Mouse (Mus musculus) frontal cortex, adult 2 months (tissue): ENCODE measurements around the gene Sgpp2. TPM values are rescaled to one million over a fixed set of nuclear protein-coding genes. Genes with fewer than 3 reads are reported as not detected.

Experiments
- DNase-seq, 2 experiments: peaks; one replicate each; pipeline ENCODE4 v3.0.0; 2022; ENCODE audit warnings: low spot score in 1 of 2; ENCODE audit errors: extremely low spot score in 1 of 2
- polyA plus RNA-seq: library from polyadenylated mRNA; depleted of rRNA; stranded (reverse); fragments of >200 nt; gene quantifications from 2 replicates; pipeline ENCODE4 v1.2.3, GENCODE M21; 2012; rRNA removed

Gene Sgpp2
- 11.2 and 11.5 TPM in 2 replicates for polyA plus RNA-seq

DNA sequence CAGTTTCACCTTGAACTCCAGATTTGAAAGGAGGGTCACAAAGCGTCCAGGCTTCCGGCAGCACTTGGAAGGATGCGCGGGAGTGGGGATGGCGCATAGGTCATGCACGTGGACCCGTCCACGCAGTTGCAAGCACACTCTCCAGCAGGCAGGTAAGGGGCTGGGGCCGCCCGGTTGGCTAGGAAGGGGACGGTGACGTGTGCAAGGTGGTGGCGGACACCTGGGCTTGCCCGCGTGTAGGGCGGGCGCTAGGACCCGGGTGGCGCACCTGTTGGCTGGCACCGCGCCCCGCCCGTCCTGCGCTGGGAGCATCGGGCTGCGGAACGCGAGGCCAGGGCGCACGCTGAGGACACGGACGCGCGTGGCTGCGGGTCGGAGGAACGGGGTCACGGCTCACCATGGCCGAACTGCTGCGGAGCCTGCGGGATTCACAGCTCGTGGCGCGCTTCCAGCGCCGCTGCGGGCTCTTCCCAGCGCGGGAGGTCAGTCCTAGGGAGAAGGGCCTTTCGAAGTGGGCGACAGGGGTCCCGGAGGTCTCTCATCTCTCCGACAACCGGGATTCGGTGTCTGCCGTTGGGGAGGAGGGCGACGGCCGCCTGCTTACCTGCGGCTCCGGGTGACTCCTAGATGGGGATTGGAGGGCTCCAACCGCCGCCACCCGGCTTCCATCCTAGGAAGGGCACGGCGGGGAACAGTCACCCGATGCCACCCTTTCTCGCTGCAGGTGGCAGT, at the start of gene Sgpp2:
Sgpp2 (plus strand) TSS at position 325 of the 732 bp plus-strand sequence.
- DNase-seq, result peak in 1 of 2 experiments; percentile 28

DNA sequence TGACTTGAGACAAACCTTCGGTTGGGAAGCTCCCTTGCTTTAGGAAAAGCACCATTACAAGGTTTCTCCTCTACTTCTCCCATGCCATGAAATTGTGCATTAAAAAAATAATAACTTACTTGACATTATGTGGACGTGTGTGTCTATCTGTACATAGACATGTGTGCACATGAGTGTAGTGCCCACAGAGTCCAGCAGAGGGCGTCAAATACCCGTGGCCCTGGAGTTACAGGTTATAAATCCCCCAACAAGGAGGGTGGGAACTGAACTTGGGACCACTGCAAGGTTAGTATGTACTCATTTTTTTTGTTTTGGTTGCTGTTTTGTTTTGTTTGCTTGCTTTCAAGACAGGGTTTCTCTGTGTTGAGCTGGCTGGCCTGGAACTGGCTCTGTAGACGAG, 42.6 kb upstream of the Sgpp2 start:
- DNase-seq, result no peak

DNA sequence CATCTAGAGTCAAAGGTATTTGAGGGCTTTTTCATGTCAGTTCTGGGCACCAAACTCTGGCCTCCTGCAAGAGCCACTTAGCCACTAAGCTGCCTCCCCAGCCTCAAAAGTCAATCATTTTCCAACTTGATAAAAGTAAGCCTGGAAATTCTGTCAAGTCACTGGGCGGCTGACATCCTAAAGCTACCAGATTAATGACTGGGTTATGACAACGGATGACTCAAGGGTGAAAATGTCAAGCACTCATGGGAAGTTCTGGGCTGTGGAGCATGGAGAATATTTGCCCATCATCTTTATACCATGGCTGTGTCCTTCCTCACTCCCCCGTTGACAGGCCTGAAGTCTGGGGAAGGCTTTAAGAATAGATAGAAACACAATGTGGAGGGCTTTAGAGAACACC, 37.2 kb upstream of the Sgpp2 start:
- DNase-seq, result no peak

DNA sequence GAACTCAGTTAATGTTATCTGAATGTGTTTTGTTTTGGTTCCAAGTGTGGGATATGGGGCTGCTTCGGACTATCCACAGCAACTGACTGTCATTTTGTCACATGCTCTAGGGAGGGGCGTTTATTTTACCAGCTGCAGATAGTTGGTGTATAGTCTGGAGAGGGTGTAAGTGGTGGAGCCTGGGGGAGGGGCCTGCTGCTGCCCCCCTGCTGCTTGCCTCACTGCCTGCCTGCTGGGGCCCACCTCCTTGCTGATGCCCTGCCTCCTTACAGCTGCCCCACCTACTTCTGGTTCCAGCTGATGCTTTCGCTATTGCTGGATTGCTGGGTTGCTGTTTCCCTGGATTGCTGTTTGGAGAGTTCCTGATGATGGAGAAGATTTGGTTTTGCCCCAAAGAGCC, 31.0 kb upstream of the Sgpp2 start:
- no peak for DNase-seq

DNA sequence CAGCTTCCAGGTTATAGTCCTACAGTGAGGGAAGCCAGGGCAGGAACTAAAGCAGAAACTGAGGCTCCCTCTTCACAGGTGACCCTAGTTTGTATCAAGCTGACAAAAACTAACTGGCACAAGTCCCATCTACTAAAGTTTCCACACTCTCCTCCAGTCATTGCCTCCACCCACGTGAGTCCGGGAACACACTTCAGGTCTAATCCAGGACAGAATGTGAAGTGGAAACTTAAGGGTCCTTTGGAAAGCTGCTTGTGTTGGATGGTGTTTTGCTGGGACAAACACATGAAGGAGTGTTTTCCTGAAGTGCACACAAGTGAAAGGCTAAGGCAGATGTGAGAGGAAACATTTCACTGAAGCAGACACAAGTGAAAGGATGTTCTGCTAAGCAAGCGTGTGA, 17.7 kb upstream of the Sgpp2 start:
- DNase-seq, result no peak

DNA sequence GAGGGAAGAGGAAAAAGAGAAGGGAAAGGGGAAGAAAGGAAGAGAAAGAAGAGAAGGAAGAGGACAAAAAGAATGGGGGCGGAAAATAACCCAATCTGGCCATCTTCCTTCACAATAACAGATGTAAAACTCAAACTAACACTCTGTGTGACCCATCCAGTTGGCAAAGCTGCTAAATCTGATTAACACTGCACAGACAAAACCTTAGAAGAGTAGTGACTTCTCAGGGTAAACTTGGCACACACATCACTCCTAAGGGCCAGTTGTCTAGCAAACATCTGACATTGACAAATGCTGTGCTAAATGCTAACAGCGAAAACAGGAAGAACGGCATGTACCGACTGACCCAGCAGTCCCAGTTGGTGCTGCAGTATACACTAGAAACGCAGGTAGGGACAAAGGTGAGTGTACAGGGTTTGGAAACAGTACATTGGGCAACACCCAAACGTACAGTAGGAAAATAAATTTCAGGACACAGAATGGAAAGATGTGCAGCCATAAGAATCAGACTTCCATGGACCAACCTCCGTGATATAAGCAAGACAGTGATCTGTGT, 10.4 kb upstream of the Sgpp2 start:
- DNase-seq, result no peak

DNA sequence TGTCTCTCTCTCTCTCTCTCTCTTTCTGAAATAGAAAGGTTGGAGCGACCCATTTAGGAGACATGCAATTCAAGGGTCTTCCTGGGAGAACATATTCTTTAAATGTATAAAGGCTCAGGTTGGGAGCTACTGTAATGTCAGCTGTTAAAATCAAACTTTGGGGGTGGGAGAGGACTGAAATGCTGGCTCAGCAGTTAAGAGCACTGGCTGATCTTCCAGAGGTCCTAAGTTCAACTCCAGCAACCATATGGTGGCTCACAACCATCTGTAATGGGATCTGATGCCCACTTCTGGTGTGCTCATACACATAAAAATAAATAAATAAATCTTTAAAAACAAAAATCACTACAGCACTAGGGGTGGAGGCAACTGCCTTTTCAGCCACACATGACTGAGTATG, 1.5 kb upstream of the Sgpp2 start:
- no peak for DNase-seq

DNA sequence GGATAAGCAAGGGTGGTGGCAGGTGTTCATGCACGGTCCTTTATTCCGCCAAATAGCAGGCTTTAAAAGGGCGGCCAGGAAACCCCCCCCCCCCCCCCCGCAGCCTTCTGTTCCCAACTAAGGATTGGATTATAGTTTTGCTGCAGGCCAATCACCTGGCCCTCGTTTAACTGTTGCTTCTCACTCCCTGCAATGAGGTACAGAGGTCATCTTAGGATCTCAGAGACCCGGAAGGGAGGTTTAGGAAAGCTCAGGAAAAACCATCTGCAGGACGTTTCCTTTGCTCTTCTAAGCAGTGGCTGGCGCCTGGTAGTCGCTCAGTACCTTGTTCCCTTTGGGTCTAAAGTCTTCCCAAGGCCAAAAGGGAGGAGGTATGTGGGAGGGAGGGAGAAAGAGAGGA, 865 bp upstream of the Sgpp2 start:
- DNase-seq, result no peak

DNA sequence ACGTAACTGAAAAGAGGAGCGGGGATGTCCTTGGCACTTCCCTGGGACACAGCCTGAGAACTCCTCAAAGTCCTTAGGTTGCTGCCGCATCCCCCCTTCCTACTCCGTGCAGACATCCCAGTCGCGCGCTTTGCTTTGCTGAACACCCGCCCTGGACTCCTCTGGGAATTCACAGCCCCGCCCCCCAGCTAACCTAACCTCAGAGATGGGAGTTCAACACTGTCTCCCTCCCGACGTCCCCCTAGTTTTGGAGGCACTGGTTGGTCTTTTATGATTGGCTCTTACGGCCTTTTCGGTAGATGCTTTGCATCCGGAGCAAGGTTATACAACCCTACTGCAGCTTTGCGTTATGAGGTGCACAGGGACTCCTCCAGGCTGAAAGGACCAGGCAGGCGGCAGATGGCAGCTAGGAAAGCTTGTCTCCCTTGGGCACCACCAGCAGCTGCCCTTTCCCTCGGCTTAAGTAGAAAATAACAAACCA, 756 bp downstream of the Sgpp2 start:
- peak; percentile 3 to 48 for DNase-seq

DNA sequence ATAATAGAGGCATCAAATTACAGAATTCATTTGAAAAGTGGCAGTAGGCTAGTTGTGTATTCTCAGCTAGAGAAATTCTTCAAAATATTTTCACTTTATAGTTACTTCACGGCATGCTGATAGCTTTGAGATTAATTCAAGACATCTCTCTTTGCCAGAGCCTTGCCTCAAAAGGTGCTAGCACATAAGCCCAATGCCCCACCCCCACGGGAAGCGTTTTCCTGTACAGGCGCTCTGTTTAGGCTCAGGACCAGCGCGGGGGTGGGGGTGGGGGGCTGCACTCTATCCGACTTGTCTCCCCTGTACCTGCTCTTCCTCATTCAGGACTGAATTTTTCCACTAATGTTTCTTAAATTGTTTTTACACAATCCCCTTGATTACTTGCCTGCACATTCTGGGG, 1.3 kb downstream of the Sgpp2 start:
- DNase-seq, result no peak

DNA sequence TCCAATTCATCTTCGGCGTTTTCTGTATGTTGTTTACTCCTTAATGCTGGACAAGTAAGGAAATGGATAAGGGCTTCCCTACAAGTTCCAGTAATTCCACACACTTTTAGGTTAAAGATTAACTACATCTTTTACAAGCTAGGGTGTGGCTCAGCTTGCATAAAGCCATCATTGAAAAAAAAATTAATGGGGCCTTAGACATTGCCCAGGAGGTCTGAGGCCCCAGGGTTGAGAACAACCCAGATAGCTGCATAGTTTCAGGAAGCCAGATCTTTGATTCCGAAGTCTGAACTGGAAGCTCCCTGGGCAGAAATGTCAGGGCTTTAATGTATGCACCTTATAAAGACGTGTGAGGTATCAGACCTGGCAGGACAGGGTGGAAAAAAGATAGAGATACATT, 2.8 kb downstream of the Sgpp2 start:
- DNase-seq, result no peak

DNA sequence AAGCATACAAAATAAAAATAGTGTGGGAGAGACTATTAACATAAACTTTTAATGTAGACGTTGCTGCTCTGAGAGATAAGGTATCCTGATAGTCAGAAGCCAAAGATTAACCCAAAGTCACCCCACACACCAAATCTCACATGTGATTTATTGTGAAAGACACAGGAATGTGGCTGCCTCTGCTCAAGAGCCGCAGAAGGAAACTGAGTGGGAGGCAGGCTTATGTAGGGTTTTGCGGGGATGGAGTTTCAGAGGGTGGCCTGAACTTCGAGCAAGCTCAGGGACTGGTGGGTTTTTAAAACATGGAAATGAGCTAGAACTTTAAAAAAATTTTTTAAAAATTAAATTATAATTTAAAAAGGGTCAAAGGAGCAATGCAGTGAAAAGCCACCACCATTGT, 3.8 kb downstream of the Sgpp2 start:
- DNase-seq, result no peak

DNA sequence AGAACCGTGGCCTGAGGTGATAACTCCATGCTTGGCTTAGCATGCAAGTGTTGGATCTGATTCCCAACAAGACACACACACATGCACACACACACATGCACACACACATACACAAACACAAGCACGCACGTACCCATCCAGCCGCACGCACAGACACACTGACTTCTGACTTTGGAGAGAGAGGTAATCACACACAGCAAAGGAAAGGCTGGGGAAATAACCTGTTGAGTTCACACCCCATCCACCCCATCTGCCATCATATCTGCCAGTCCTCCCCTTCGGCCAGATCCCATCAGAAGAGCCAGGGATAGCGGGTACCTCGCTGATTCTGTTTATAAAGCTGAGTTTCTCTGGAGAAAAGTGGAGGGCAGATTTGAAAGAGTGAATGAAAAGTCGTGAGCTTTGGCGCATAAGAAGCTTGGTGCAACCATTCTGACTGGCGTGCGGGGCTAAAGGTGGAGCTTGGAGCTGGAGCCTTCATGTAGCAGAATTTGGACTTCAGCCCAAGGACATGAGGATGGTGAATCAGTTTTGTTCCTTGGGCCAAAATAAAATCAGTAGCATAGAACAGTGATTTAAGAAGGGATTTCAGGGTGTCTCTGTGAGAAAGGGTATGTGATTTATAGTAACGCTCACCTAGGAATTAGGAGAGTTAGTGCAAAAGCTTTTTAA, 8.1 kb downstream of the Sgpp2 start:
- no peak for DNase-seq

DNA sequence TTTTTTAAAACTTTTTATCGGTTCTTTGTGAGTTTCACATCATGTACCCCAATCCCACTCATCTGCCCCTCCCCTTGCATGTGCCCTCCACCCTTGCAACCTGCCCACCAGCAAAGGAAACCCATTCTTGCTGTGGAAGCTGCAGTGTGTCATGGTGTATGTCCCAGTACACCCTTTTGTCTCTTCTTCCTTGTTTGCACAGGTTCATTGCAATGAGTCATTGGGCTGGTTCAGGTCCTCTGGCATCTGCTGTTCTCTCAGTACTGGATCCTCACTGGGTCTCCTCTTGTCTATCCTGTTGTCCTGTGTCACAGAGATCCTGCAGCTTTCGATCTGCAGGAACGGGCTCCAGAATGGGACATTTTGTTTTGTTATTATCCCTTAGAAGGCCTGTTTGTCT, 10.1 kb downstream of the Sgpp2 start:
- DNase-seq, result no peak

DNA sequence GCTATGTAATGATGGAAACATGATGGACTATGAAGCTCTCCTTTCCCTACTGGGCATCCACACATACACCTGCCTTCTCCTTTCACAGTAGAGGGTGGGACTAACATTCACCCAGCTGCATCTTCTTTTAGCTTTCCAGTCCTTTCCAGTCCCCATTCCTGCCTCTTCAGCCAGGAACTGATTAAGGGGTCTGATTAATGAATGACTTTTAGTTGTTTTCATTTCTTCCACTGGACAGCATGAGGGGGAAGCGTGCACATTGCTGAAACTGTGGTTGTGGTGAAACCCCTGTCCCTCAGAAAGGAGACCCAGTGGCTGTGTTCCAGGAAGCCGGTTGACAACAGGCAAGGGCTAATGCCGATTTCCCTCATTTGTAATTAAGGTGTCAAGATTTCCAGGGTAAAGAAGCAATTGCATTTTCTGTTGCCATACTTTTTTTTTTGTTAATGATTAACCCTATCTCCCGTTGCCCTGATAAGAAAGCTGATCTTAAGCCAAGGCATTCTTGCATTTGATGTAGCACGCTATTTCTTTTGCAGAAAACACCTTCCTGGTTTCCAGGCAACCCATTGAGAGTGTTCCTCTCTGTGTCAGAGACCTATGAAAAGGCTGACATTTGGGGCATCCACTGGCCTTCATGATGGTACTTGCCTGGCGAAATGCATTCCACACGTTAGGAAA, 12.1 kb downstream of the Sgpp2 start:
- no peak for DNase-seq

DNA sequence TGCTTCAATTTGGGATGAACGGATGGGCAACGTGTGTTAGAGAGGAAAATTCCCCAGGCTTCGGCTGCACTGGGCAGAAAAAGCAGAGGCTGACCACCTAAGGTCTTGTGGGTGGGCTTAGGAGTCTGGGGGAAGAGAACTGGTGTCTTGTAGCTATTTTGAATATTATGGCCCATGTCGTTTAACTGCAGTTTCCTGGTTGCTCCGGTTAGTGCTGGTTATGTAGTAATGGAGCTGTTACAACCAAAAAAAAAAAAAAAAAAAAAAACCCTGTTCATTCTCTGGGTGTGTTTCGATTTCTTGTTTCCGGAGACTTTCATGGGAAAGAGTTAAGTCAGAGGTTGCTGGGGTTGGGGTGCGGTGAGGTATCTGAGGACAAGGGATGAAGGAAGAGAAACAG, 12.7 kb downstream of the Sgpp2 start:
- DNase-seq, result no peak

DNA sequence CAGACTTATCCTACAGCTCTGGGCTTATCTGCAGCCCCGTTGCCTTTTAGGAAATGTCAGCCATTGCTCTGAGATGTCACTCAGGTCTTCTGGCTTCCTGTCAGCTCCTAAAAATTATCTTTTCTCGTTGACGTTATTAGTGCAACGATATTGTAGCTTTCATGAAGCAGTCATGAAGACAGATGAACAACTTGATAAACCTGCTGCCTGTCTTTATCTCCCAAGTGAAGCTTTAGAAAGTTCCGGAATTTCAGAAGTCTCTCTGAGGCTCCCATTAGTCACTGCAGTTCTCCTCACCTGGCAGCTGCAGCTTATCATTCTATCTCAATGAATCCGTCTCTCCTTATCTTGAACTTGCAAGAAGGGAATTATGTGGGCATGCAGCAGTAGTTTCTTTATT, 13.9 kb downstream of the Sgpp2 start:
- DNase-seq, result no peak

DNA sequence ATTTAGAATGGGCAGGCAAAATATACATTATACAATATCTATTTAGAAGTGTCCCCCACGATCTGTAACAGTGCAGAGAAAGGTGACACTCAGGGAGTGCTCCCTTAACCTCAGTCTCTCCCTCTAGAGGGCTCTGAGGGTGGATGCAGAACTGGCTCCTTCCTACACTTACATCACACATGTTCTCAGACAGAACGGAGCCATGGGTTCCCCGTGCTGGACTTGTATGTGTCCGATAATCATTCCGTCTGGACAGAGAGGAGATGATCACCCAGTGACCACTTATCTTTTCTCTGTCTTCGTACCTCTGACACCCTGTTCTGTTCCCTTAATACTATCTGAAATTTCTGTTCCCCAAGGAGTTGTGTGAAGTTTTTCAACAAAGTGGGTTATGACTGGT, 15.7 kb downstream of the Sgpp2 start:
- DNase-seq, result no peak

DNA sequence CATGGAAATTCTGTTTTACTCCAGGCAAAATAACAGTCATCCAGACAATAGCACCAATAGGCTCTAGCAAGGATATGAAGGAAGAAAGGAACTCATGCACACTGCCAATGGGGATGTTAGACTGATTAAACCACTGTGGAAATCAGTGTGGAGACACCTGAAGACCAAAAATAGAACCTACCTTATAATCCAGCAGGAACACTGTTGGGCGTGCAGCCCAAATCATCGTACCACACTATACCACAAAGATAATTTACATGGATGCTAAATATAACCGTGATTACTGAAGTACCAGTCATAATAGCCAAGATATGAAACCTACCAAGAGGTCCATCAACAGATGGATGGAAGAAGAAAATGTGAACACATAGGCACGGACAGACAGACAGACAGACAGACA, 18.5 kb downstream of the Sgpp2 start:
- no peak for DNase-seq

DNA sequence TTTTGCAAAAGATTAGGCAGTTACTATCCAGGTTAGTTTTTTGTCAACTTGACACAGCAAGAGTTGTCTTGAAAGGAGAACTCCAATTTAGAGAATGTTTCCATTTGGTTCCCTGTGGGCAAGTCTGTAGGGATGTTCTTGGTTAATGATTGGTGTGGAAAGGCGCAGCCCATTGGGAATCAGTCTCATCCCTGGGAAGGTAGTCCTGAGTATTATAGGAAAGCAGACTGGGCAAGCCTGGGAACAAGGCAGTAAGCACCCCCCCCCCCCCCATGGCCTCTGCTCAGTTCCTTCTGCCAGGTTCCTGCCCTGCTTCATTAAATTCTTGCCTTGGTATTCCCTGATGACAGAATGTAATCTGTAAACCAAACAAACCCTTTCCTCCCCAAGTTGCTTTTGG, 19.7 kb downstream of the Sgpp2 start:
- no peak for DNase-seq

DNA sequence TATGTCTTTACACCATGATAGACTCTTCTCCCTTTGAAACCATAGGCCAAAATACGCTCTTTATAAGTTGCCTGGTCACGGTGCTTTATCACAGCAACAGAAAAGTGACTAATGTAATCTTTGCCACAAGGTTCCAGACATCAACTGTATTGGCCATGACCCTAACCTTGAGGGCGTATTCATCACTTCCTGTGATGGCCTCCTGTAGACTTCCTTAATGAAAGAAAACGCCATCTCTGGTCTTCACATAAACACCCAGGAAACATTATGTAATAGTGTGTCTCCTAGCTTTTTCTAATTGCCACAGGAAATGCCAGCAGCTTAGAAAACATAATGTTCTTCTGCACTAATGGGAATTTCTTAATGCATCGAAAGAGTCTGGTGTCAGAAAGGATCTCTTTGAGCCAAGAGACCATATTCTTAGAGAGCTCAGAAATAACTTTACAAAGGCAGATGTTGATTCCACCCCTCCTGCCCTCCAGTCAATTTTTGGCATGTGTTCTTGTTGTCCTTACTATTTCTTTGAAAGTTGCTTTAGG, 20.5 kb downstream of the Sgpp2 start:
- DNase-seq, result no peak
